Mouse (Mus musculus) heart, adult 2 months (tissue): Measurements from ENCODE around the gene Akap2. TPM values are rescaled to one million over a fixed set of nuclear protein-coding genes. Genes with fewer than 3 reads are reported as not detected.

Experiments used
- DNase-seq, 2 experiments: peaks; one replicate each; pipeline ENCODE4 v3.0.0; 2021
- H3K27ac ChIP-seq: fragments of 200-600 bp; 2 replicates; pipeline ENCODE4 v1.8.1; 2022
- H3K27me3 ChIP-seq: fragments of 200-500 bp; 2 replicates; pipeline ENCODE4 v1.6.1; 2012; ENCODE audit warnings: mild to moderate bottlenecking, low read length, inconsistent platforms, mixed read lengths; ENCODE audit not compliant: control insufficient read depth, insufficient read depth
- H3K36me3 ChIP-seq: fragments of 200-500 bp; 2 replicates; pipeline ENCODE4 v1.6.1; 2012; ENCODE audit warnings: low read length, inconsistent platforms; ENCODE audit not compliant: control insufficient read depth, insufficient read depth
- H3K4me1 ChIP-seq: fragments of 200-500 bp; 2 replicates; pipeline ENCODE4 v1.6.1; 2011; ENCODE audit warnings: low read length; ENCODE audit not compliant: control insufficient read depth, insufficient read depth
- H3K4me3 ChIP-seq: fragments of 200-600 bp; 2 replicates; pipeline ENCODE4 v1.8.1; 2022
- H3K79me2 ChIP-seq: fragments of 200-500 bp; replicated peaks from 2 replicates; pipeline ENCODE4 v1.6.1; 2012; ENCODE audit warnings: mild to moderate bottlenecking, inconsistent platforms, low read length, moderate library complexity, mixed read lengths; ENCODE audit not compliant: control insufficient read depth, insufficient read depth
- H3K9ac ChIP-seq: fragments of 200-500 bp; 2 replicates; pipeline ENCODE4 v1.6.1; 2012; ENCODE audit warnings: low read depth, mild to moderate bottlenecking, control low read depth, inconsistent platforms, low read length, mixed read lengths
- CTCF ChIP-seq: fragments of 200-600 bp; IDR thresholded peaks from 2 replicates; pipeline ENCODE4 v1.8.1; 2022; ENCODE audit warnings: antibody characterized with exemption, mild to moderate bottlenecking, moderate library complexity
- EP300 ChIP-seq: fragments of 200-500 bp; IDR thresholded peaks from 2 replicates; pipeline ENCODE4 v1.6.1; 2011; ENCODE audit warnings: low read depth, low read length, control low read depth; ENCODE audit not compliant: insufficient read depth
- POLR2A ChIP-seq: fragments of 200-500 bp; IDR thresholded peaks from 2 replicates; pipeline ENCODE4 v1.6.1; 2011; ENCODE audit warnings: mild to moderate bottlenecking, low read depth, low read length, control low read depth; ENCODE audit not compliant: insufficient read depth
- WGBS: fragments of 180-500 bp; shearing (Covaris S2); methylation state at CpG from one replicate; pipeline ENCODE4 v1.1.7; 2018; 5-methylcytosine and 5-hydroxymethylcytosine counted together
- intact Hi-C: fragments of 180-260 bp; cut with DNase I; formaldehyde crosslinking; loops from one replicate; pipeline ENCODE4 v1.15.1; 2025
- polyA plus RNA-seq: library from polyadenylated mRNA; depleted of rRNA; stranded (reverse); fragments of >200 nt; gene quantifications from 2 replicates; pipeline ENCODE4 v1.2.3, GENCODE M21; 2012
- total RNA-seq, 2 experiments: library from RNA; stranded (reverse); gene quantifications; 2 replicates each; pipeline ENCODE4 v1.2.3; 2021

The Akap2 gene
- total and polyA plus RNA-seq, 3 experiments = 72.4 to 106 (median 86.4) TPM

GRCm38 (mm10) chr4:57845541-57846210 is 128.2 kb downstream of the Akap2 start:
- peaks cover 6% of the 10 kb centered on the region for H3K79me2 ChIP-seq
- peaks cover 29% of the 10 kb centered on the region for H3K4me1 ChIP-seq
- H3K36me3 ChIP-seq = peaks cover 34% of the 10 kb centered on the region
- WGBS = 14% methylated on average over 12 of the region's 12 CpGs
- H3K9ac ChIP-seq = peak overlapping the region; percentile 67
- no peak for DNase-seq
- H3K27me3 ChIP-seq = no peaks in the 10 kb centered on the region
- H3K4me3 ChIP-seq = peak overlapping the region; percentile 56
- peak overlapping the region; percentile 94 for H3K27ac ChIP-seq
- intact Hi-C loops = loop anchor here (1.0 to 2.0 kb wide), 4 partner anchors 17 to 172 kb away; no protein-coding TSS in a partner anchor
- no peak for TF ChIP-seq POLR2A
- no peak for TF ChIP-seq CTCF
- no peak for TF ChIP-seq EP300

- no peak for TF ChIP-seq CTCF
- no peak for TF ChIP-seq POLR2A
- no peak for TF ChIP-seq EP300
- 18% methylated on average over 12 of the region's 12 CpGs for WGBS
- no peaks in the 10 kb centered on the region for H3K27me3 ChIP-seq
- peak overlapping the region; percentile 94 for H3K27ac ChIP-seq
- intact Hi-C loops = loop anchor here (2.0 kb wide), 2 partner anchors 16 to 64 kb away; no protein-coding TSS in a partner anchor
- H3K79me2 ChIP-seq = peaks cover 9% of the 10 kb centered on the region
- DNase-seq = no peak
- peaks cover 40% of the 10 kb centered on the region for H3K36me3 ChIP-seq
- H3K4me1 ChIP-seq = peaks cover 29% of the 10 kb centered on the region
- H3K9ac ChIP-seq = peak overlapping the region; percentile 67
- peak overlapping the region; percentile 56 for H3K4me3 ChIP-seq
Observed at GRCm38 (mm10) chr4:57846381-57846990, 129.0 kb downstream of the Akap2 start.

- 22% methylated on average over 8 of the region's 8 CpGs for WGBS
Observed at GRCm38 (mm10) chr4:57846991-57847422, 129.6 kb downstream of the Akap2 start.

GRCm38 (mm10) chr4:57847676-57848075 is 130.2 kb downstream of the Akap2 start:
- Histone ChIP-seq H3K27me3 (no peaks in the 10 kb centered on the region), H3K36me3 (peaks cover 47% of the 10 kb centered on the region), H3K4me3 (peak overlapping the region; percentile 53), H3K27ac (peak overlapping the region; percentile 81), H3K79me2 (peaks cover 11% of the 10 kb centered on the region), H3K4me1 (peaks cover 28% of the 10 kb centered on the region), H3K9ac (peak overlapping the region; percentile 26)
- TF ChIP-seq CTCF (no peak), POLR2A (no peak), EP300 (no peak)
- 44% methylated on average over 3 of the region's 3 CpGs for WGBS
- intact Hi-C loops = loop anchor here (2.0 kb wide), 2 partner anchors 15 to 65 kb away; no protein-coding TSS in a partner anchor
- peak in 1 of 2 experiments; percentile 25 for DNase-seq

More at GRCm38 (mm10) chr4:57846991-57847422, 129.6 kb downstream of the Akap2 start:
- H3K79me2 ChIP-seq = peaks cover 9% of the 10 kb centered on the region
- intact Hi-C loops = loop anchor here (2.0 kb wide), 2 partner anchors 16 to 64 kb away; no protein-coding TSS in a partner anchor
- H3K36me3 ChIP-seq = peaks cover 44% of the 10 kb centered on the region
- H3K9ac ChIP-seq = peak overlapping the region; percentile 67
- H3K27me3 ChIP-seq = no peaks in the 10 kb centered on the region
- DNase-seq = peak; percentile 74 to 79
- peak overlapping the region; percentile 53 for H3K4me3 ChIP-seq
- TF ChIP-seq CTCF (peak; percentile 27), POLR2A (peak; percentile 49; the same call in 1 of the 2 replicates), EP300 (peak; percentile 48; the same call in 1 of the 2 replicates)
- H3K27ac ChIP-seq = peak overlapping the region; percentile 81
- peaks cover 27% of the 10 kb centered on the region for H3K4me1 ChIP-seq

GRCm38 (mm10) chr4:57849465-57849864 is 132.0 kb downstream of the Akap2 start:
- H3K27ac ChIP-seq = peak overlapping the region; percentile 1; the same call in 1 of the 2 replicates
- TF ChIP-seq EP300 (no peak), POLR2A (no peak), CTCF (peak; percentile 29)

GRCm38 (mm10) chr4:57851731-57852130 is 134.3 kb downstream of the Akap2 start:
- H3K27me3 ChIP-seq = no peaks in the 10 kb centered on the region
- H3K9ac ChIP-seq = no peak overlapping the region
- H3K4me3 ChIP-seq = no peak overlapping the region
- H3K27ac ChIP-seq = no peak overlapping the region; the same call in 1 of the 2 replicates
- intact Hi-C loops = no loop called here
- DNase-seq = no peak
- peaks cover 12% of the 10 kb centered on the region for H3K79me2 ChIP-seq
- WGBS = 54% methylated on average over 1 of the region's 1 CpGs
- H3K36me3 ChIP-seq = peaks cover 52% of the 10 kb centered on the region
- no peak for TF ChIP-seq CTCF
- TF ChIP-seq EP300 = no peak
- no peak for TF ChIP-seq POLR2A
- H3K4me1 ChIP-seq = peaks cover 34% of the 10 kb centered on the region

More at GRCm38 (mm10) chr4:57849465-57849864, 132.0 kb downstream of the Akap2 start:
- Histone ChIP-seq H3K4me3 (no peak overlapping the region), H3K36me3 (peaks cover 45% of the 10 kb centered on the region), H3K9ac (peak overlapping the region; percentile 40; the same call in 1 of the 2 replicates), H3K79me2 (peaks cover 12% of the 10 kb centered on the region), H3K27me3 (no peaks in the 10 kb centered on the region), H3K4me1 (peaks cover 23% of the 10 kb centered on the region)
- intact Hi-C loops = no loop called here
- peak in 1 of 2 experiments; percentile 25 for DNase-seq
- WGBS = 27% methylated on average over 6 of the region's 6 CpGs
